Mouse (Mus musculus): Measurements from ENCODE around the gene Rap2c. TPM values are rescaled to one million over a fixed set of nuclear protein-coding genes. Genes with fewer than 3 reads are reported as not detected.

Rap2c gene
- polyA plus RNA-seq (2017; shearing (Covaris generic)): 35.5 TPM

DNA sequence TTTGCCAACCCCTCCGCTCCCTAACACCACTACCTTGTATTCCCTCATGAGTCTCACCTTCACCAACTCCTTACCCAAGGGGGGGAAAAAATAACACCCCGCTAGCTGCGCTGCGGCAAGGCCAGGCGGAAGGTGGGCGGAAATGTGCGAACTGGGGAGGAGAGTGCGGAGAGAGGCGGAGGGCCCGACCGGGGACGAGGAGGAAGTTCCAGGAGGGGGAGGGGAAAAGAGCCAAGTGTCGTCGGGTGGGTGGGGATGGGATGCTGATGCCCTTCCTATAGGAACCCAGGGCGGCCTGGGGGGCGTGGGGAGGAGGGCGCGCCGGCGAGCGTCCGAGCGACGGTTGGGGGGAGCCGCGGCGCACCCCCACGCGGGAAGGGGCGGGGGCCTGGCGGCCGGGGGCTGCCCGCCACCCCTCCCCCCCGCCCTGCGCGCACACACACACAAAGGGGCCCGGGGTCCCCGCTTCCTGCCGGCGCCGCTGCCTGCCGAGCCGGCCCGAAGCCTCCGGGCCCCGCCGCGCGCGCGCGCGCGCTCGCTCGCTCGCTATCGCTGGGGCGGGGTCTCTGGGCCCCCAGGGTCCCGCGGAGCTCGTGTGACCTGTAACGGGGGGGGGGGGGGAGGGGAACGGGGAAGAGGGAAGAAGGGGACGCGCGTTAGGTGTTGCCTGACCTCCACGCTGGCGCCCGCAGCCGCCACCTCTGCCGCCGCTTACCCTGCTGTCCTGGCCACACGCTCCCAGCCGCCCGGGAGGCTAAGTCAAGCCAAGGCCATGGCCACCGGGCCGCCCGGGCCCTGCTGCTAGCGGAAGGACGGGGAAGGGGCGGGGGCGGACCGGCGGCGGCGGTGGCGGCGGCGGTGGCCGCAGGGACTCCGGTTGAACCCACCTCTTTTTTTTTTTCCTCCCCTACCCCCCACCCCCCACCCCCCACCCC is at the start of gene Rap2c:
Gene Rap2c (minus strand): TSS at position 168 of the 935 bp plus-strand sequence.

Other genes starting within 250 kb of the Rap2c start
- gene Stk26, start 177.0 kb downstream of the Rap2c start, polyA plus RNA-seq (2017; shearing (Covaris generic)): 115 TPM
- gene Frmd7, start 75.3 kb downstream of the Rap2c start, polyA plus RNA-seq (2017; shearing (Covaris generic)): not detected
- 8.9 TPM for gene Mbnl3, start 188.5 kb upstream of the Rap2c start, polyA plus RNA-seq (2017; shearing (Covaris generic))